Mouse (Mus musculus) embryonic facial prominence, embryonic 10.5 days (tissue): ENCODE measurements around the gene Zmiz1. TPM values are rescaled to one million over a fixed set of nuclear protein-coding genes. Genes with fewer than 3 reads are reported as not detected.

ENCODE experiments used
- DNase-seq: peaks from one replicate; pipeline ENCODE4 v3.0.0-alpha.2; 2017; ENCODE audit warnings: low spot score
- H3K27ac ChIP-seq: fragments of 300-500 bp; sonication (generic); replicated peaks from 2 replicates; pipeline ENCODE4 v1.5.1; 2016; ENCODE audit warnings: mild to moderate bottlenecking
- H3K27me3 ChIP-seq: fragments of 300-500 bp; sonication (generic); replicated peaks from 2 replicates; pipeline ENCODE4 v1.6.1; 2016; ENCODE audit warnings: low read depth, mild to moderate bottlenecking; ENCODE audit not compliant: poor library complexity, severe bottlenecking
- H3K36me3 ChIP-seq: fragments of 300-500 bp; sonication (generic); replicated peaks from 2 replicates; pipeline ENCODE4 v1.6.1; 2016; ENCODE audit warnings: mild to moderate bottlenecking, moderate library complexity
- H3K4me1 ChIP-seq: fragments of 300-500 bp; sonication (generic); 2 replicates; pipeline ENCODE4 v1.6.1; 2016
- H3K4me3 ChIP-seq: fragments of 300-500 bp; sonication (generic); 2 replicates; pipeline ENCODE4 v1.5.1; 2016; ENCODE audit warnings: mild to moderate bottlenecking, moderate library complexity
- H3K9me3 ChIP-seq: fragments of 300-500 bp; sonication (generic); 2 replicates; pipeline ENCODE4 v1.6.1; 2016; ENCODE audit warnings: mild to moderate bottlenecking
- WGBS: fragments of 180-500 bp; shearing (Covaris S2); methylation state at CpG from one replicate; pipeline ENCODE4 v1.1.7; 2016; 5-methylcytosine and 5-hydroxymethylcytosine counted together
- polyA plus RNA-seq: library from polyadenylated mRNA; unstranded; fragments of >200 nt; fragmentation: Nextera tagmentation; extraction: Ambion mirVana; gene quantifications from 2 replicates; pipeline ENCODE4 v1.2.1, GENCODE M21; 2016

Zmiz1 gene
- polyA plus RNA-seq, 1 experiment from 2014 or later: 42.8 TPM

DNA sequence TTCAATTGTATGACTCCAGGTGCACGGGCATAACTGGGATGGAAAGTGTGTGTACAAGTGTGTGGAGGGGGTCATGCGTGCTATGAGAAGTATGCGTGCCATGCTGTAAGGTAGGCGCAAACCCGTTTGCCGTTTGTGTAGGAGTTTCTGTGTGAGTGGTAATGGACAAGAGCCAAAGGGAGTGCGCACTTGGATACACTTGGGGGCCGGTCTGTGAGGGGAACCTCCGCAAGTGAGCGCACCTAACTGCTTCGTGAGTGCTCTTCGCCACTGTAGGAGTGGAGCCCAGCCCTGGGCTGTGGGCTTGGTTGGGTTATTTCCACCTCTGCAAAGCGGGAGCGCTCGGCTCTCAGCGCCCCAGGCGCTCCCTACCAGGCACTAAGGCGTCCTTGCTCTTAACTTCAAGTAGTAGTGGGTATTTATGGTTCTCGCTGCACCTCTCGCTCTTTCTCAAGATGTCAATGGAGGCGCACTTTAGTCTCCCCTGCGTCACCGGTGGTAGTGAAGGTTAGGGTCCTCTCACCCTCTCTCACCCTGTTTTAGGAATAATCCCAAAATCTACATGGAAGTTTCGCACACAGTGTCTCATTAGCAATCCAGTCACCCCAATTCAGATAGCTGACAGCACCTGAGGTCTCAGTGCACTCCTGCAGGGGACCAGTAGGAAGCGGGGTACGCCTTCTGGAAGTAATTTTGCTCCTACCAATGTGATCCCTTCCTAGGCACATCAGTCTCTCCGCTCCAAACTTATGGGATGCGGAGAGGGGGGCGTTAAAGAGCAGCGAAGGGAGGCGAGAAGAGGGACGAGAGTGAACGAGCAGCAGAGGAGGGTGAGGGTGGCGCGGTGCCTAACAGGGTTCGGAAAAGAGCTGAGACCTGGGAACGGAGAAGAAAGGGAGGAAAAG lies 622 bp upstream of the Zmiz1 start:
- H3K27me3 ChIP-seq: peaks cover 22% of the 10 kb centered on the region
- under 1% methylated on average over 37 of the region's 37 CpGs for WGBS
- peak; percentile 61 for DNase-seq
- H3K27ac ChIP-seq: peak overlapping the region; percentile 99
- peak overlapping the region; percentile 97 for H3K4me3 ChIP-seq
- H3K36me3 ChIP-seq: no peaks in the 10 kb centered on the region
- H3K4me1 ChIP-seq: peaks cover 68% of the 10 kb centered on the region
- H3K9me3 ChIP-seq: no peaks in the 10 kb centered on the region

DNA sequence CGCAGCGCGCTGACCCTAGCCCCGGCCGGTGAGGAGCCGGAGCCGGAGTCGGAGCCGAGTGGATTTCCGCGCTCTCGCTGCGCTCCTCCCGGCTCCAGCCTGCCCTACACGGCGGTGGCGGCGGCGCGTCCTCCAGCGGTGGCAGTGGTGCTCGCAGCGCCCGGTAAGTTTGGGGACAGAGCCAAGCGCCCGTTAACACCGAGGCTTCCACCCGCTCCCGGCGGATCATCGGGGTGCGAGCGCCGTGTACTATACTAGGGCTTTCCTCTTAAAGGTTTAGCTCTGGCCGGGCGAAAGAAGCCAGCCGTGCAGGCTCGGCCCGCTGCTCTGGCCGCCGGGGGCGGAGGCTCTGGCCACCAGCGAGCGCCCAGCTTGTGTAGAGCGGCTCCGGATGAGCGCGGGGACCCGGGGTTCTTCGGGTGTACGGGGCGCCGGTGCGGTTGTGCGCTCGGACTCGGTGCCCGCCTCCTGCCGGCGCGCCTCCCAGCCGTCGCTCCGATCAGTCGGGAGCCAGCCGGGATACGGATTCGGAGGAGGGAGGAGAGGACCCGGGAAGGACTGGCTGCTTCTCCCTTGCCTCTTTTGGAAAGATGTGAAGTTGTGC lies 511 bp downstream of the Zmiz1 start:
- WGBS: under 1% methylated on average over 69 of the region's 69 CpGs
- no peak for DNase-seq
- H3K4me1 ChIP-seq: peaks cover 80% of the 10 kb centered on the region

DNA sequence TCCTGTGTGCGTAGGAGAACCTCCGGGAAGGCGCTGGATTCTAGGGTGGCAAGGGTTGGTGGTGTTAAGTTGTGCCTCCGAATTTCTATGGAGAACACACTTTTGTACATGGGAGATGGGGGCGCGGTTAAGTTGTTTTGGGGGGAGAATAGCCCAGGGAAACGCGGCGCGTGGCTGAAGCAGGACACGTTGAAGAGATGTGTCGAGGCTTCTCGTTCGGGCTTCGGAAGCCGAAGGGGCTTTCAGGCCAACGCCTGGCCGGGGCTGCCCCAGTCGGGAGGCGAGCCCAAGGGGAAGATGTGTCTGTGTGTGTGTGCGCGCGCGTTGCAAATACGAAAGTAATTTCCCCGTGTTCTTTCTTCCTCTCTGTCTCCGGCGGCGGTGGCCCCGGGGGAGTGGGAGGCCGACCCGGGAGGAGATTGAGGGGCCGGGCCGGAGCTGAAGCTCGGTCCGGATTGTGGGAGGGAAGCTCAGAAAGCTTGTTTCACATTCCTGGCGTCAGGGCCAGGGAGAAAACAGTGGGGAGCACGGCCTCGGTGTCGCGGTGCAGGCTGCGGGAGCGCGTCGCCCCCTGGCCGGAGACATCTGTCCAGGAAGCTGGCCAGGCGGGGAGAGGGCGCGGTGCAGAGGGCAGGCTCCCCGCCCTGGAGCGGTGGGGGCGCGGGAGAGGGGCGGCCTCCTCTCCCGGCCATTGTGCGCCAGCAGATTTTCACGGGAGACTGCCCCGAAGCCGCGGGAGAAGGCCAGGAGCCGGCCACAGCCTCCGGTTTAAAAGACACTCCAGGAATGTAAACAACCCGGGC lies 1.2 kb downstream of the Zmiz1 start:
- Histone ChIP-seq H3K4me3 (peak overlapping the region; percentile 97), H3K27ac (peak overlapping the region; percentile 99), H3K4me1 (peaks cover 85% of the 10 kb centered on the region), H3K27me3 (peaks cover 4% of the 10 kb centered on the region), H3K36me3 (no peaks in the 10 kb centered on the region), H3K9me3 (no peaks in the 10 kb centered on the region)
- under 1% methylated on average over 63 of the region's 63 CpGs for WGBS
- DNase-seq: peak; percentile 72

More for the DNA sequence above, 511 bp downstream of the Zmiz1 start:
- Histone ChIP-seq H3K9me3 (no peaks in the 10 kb centered on the region), H3K27me3 (peaks cover 11% of the 10 kb centered on the region), H3K27ac (peak overlapping the region; percentile 99), H3K36me3 (no peaks in the 10 kb centered on the region), H3K4me3 (peak overlapping the region; percentile 97)

DNA sequence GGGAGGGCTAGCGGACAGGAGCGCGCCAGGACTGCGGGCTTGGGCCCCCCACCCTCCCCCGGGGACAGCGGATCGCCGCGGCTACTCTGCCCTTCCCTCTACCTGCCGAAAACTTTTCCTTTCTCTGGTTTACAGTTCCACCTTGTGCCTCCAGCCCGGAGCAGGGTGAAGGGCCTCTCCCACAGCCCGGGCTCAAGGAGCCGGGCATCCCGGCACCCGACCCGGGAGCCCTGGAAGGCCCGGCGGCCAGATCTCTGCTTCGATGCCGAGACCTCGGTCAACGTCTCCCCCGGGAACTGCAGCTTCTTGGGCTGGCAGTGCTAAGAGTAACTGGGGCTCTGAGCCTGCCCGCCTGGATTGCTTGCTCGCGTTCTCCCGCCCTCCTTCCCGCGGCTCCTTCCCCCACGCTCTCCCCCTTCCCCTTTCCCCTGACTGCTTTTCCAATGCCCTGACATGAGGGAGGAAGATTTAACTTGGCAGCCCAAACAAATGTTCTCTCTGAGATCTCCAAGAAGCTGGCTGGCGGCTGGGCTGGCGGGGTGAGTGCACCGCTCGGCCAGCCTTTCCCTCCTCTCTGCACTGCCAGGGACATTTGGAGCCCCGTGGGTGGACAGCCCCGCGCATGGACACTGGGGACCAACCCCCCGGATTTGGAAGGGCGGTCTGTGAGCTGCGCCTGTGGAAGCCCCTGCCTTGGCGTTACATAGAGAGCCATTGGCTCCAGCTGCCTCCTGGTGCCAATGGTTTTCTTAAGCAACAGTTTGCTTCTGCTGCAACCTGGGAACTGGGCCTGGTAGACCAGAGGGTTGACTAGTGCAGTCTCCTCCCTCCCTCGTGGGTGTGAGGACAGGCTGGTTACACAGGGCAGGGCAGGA lies 2.1 kb downstream of the Zmiz1 start:
- peak; percentile 81 for DNase-seq
- no peaks in the 10 kb centered on the region for H3K36me3 ChIP-seq
- H3K4me3 ChIP-seq: peak overlapping the region; percentile 97
- peak overlapping the region; percentile 99 for H3K27ac ChIP-seq
- under 1% methylated on average over 42 of the region's 42 CpGs for WGBS
- no peaks in the 10 kb centered on the region for H3K27me3 ChIP-seq
- peaks cover 85% of the 10 kb centered on the region for H3K4me1 ChIP-seq
- H3K9me3 ChIP-seq: no peaks in the 10 kb centered on the region

DNA sequence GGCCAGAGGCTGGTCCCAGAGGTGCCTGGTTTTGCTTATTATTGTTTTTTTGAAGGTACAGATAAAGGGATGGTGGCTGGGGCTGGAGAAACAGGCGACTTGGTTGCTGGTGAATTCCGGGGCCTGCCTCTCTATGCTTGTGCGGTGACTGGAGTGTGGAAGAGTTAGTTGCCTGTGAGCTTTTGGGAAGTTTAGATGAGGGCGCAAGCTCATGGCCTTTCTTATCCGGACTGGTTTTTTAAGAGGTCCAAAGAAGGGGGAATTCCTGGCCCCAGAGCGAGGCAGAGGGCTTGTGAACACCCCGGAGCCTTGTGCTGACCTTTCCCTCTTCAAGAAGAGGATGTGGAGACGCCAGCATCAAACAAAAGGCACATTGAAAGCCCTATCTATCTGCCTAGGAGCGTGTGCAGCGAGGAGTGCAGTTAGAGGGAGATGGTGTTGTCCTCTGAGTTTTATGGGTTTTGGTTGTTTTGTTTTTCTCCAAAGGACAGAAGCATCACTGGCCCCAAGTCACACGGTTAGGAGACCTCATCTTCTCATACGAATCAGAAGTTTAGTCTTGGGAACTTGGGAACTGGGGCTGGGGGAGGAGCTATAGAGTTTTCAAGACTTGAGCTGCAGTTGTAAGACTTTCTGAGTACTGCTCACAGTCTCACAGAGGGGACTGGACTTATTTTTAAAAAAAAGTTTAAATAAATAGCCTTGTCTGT lies 2.8 kb downstream of the Zmiz1 start:
- 3% methylated on average over 12 of the region's 12 CpGs for WGBS
- peak overlapping the region; percentile 99 for H3K27ac ChIP-seq
- no peaks in the 10 kb centered on the region for H3K9me3 ChIP-seq
- H3K27me3 ChIP-seq: no peaks in the 10 kb centered on the region
- H3K4me3 ChIP-seq: peak overlapping the region; percentile 97
- H3K4me1 ChIP-seq: peaks cover 85% of the 10 kb centered on the region
- no peak for DNase-seq
- H3K36me3 ChIP-seq: no peaks in the 10 kb centered on the region

DNA sequence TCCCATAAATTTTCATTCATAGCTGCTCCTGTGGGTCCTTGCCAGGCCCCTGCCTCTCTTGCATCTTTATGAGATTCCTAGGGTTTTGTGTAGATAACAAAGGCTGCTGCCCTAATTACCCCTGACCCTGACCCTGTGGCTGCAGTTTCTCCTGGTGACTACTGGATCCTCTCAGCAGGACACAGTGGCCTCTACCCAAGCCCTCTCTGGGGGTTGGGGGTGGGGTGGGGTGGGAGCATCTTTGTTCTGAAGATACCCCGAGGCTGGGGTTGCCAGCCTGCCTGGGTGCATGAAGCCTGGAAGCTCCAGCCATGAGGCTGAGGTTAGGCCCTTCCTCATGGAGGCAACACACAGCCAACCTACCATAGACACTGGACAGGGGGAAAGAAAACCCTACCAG lies 4.0 kb downstream of the Zmiz1 start:
- no peaks in the 10 kb centered on the region for H3K27me3 ChIP-seq
- DNase-seq: no peak
- WGBS: 7% methylated on average over 1 of the region's 1 CpGs
- H3K9me3 ChIP-seq: no peaks in the 10 kb centered on the region
- peaks cover 86% of the 10 kb centered on the region for H3K4me1 ChIP-seq
- H3K4me3 ChIP-seq: peak overlapping the region; percentile 97; the same call in 1 of the 2 replicates
- H3K36me3 ChIP-seq: no peaks in the 10 kb centered on the region
- H3K27ac ChIP-seq: peak overlapping the region; percentile 72

DNA sequence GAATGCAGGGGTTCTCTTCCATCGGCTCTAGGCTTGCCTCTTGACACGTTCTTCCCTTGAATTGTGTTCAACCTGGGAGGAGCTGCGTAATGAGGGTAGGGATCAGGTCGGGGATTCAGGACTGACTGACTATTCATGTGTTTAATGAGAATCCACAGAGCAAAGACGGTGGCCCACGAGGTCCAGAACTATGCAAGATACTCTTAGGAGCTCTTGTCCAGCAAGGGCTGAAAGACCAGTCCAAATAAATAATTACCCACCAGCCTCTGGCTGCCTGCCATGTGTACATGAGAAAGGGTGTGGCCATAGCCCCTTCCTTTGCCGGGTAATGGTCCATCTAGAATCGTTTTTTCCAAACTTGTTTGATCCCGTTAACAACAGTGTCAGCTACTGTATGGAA lies 4.9 kb downstream of the Zmiz1 start:
- H3K4me1 ChIP-seq: peaks cover 86% of the 10 kb centered on the region
- H3K27me3 ChIP-seq: no peaks in the 10 kb centered on the region
- 60% methylated on average over 9 of the region's 9 CpGs for WGBS
- DNase-seq: no peak
- no peak overlapping the region for H3K4me3 ChIP-seq
- H3K9me3 ChIP-seq: no peaks in the 10 kb centered on the region
- no peak overlapping the region; the same call in 1 of the 2 replicates for H3K27ac ChIP-seq
- no peaks in the 10 kb centered on the region; the same call in 1 of the 2 replicates for H3K36me3 ChIP-seq

DNA sequence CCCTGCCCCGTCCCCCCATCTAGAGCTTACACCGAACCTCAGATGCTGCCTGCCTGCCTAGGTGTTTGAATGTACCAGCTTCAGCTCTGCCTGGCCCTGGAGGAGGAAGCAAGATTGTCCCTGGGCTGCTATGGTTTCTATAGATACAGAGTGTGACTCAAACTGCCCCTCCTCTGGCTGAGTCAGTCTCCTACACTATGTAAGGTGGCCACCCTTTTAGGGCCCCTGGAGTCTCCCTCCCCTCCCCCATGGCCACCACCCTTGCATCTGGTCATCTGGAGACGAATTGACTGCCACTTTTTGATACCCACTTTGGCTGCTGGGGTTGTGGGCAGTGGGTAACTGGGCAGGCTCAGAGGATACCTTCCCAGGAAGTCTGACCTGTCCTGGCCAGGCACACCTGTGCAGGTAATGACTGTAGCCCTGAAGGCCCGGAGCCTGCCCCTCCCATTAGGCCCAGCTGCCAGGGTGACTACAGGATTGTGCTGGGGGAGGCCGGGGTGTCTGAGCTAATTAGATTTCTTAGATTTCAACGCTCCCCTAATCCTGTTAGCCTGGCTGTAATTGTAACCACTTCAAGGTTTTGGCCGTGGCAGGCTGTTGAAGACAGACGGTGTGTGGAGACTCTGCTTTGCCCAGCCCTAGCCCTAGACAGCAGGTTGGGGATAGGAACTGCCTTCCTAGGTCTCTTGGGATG lies 5.8 kb downstream of the Zmiz1 start:
- H3K27me3 ChIP-seq: no peaks in the 10 kb centered on the region
- no peaks in the 10 kb centered on the region; the same call in 1 of the 2 replicates for H3K36me3 ChIP-seq
- no peak for DNase-seq
- no peaks in the 10 kb centered on the region for H3K9me3 ChIP-seq
- H3K4me3 ChIP-seq: peak overlapping the region; percentile 14
- H3K4me1 ChIP-seq: peaks cover 91% of the 10 kb centered on the region
- peak overlapping the region; percentile 22; the same call in 1 of the 2 replicates for H3K27ac ChIP-seq
- WGBS: 34% methylated on average over 8 of the region's 8 CpGs

DNA sequence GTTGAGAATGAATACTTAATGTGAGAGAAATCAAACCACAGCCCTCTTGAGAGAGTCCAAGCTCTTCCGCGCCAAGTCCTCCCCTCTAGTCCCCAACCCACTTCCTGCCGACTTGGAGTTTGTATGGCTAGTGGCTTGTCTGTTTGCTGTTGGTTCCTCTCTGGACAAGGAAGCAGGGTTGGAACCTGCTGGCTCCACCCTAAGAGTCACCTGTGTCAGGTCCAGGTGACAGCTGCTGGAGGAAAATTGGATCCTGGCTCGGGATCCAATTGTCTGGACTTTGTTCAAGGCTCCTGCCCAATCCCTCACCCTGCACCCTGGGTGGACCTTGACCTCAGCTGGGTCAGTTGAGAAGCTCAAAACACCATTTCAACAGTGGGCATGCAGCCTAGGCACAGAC lies 7.4 kb downstream of the Zmiz1 start:
- Histone ChIP-seq H3K4me1 (peaks cover 100% of the 10 kb centered on the region), H3K36me3 (no peaks in the 10 kb centered on the region; the same call in 1 of the 2 replicates), H3K27me3 (no peaks in the 10 kb centered on the region), H3K4me3 (no peak overlapping the region), H3K9me3 (no peaks in the 10 kb centered on the region), H3K27ac (no peak overlapping the region)
- no peak for DNase-seq
- WGBS: 80% methylated on average over 4 of the region's 4 CpGs

DNA sequence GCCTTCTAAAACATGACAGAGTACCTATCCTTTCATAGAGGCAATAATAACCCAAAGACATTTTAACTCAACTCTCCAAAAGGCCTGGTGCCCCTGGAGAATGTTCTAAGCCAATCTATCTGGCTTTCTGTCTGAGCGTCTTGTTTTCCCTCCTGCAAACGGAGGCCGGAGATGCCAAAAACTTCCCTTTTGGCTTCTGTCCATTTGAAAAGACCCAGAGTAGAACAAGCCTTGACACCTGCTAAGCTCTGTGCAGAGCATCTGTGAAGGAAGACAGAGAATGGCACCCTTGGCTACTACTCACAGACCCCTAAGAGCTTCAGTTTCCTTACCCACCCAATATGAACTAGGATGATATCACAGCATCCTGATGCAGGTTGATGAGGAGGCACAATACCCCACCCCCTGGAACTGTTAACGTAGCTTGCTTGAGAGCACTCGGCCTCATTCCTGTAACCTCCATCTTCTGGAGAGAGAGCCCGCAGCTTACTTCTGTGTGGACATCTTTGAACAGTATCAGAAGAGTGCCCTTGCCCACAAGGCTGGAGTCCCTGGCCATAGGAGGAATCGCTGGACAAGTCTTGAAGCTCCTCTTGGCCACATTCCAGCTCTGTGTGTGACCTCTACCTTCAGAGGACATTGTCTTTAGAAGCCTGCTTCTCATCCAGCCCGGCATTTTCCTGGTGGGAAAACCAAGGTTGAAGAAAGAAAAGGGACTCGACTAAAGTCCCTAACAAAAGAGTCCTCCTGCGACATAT lies 9.1 kb downstream of the Zmiz1 start:
- no peaks in the 10 kb centered on the region; the same call in 1 of the 2 replicates for H3K36me3 ChIP-seq
- no peaks in the 10 kb centered on the region for H3K27me3 ChIP-seq
- DNase-seq: no peak
- H3K27ac ChIP-seq: peak overlapping the region; percentile 44
- no peak overlapping the region for H3K4me3 ChIP-seq
- peaks cover 100% of the 10 kb centered on the region for H3K4me1 ChIP-seq
- WGBS: 86% methylated on average over 10 of the region's 10 CpGs
- H3K9me3 ChIP-seq: no peaks in the 10 kb centered on the region
